Mouse (Mus musculus) CH12.LX (cell line): ENCODE measurements around the gene Lhx4. TPM values are rescaled to one million over a fixed set of nuclear protein-coding genes. Genes with fewer than 3 reads are reported as not detected.

Source experiments
- DNase-seq: peaks from one replicate; pipeline ENCODE4 v3.0.0-alpha.2; 2013; ENCODE audit errors: extremely low read depth
- H3K27ac ChIP-seq: 2 replicates; pipeline ENCODE4 v1.5.1; 2012; ENCODE audit warnings: low read depth, mild to moderate bottlenecking, control low read depth, moderate library complexity; ENCODE audit not compliant: insufficient read depth
- H3K27me3 ChIP-seq: replicated peaks from 2 replicates; pipeline ENCODE3; 2012; ENCODE audit warnings: inconsistent platforms
- H3K36me3 ChIP-seq, 2 experiments: replicated peaks in 1 of 2; 2 replicates each; pipeline versions ENCODE3 to v1.6.1; 2012; ENCODE audit warnings: inconsistent platforms in 1 of 2, low read length in 1 of 2, mild to moderate bottlenecking in 1 of 2, mixed read lengths in 1 of 2, moderate library complexity in 1 of 2; ENCODE audit not compliant: control insufficient read depth in 1 of 2, insufficient read depth in 1 of 2
- H3K4me1 ChIP-seq, 2 experiments: 2 replicates each; pipeline ENCODE4 v1.6.1; 2012; ENCODE audit warnings: inconsistent platforms in 1 of 2, moderate library complexity in 1 of 2; ENCODE audit not compliant: insufficient read depth in 2 of 2, control insufficient read depth in 1 of 2
- H3K4me2 ChIP-seq: 2 replicates; pipeline ENCODE4 v1.6.1; 2012; ENCODE audit warnings: low read depth, mild to moderate bottlenecking, control low read depth; ENCODE audit not compliant: poor library complexity, insufficient read depth, severe bottlenecking
- H3K4me3 ChIP-seq, 3 experiments: fragments of 150-350 bp in 1 of 3; sonication (generic) in 1 of 3; replicated peaks in 1 of 3; 2 replicates each; pipeline versions ENCODE3 to v1.5.1; 2011 to 2012; ENCODE audit warnings: low read depth in 2 of 3, low read length in 2 of 3, mild to moderate bottlenecking in 2 of 3, moderate library complexity in 2 of 3, control low read depth in 1 of 3, improper control_type of control experiment in 1 of 3, inconsistent platforms in 1 of 3, mixed read lengths in 1 of 3; ENCODE audit not compliant: poor library complexity in 1 of 3
- H3K79me2 ChIP-seq: replicated peaks from 2 replicates; pipeline ENCODE4 v1.6.1; 2012; ENCODE audit warnings: mild to moderate bottlenecking, moderate library complexity; ENCODE audit not compliant: control insufficient read depth, poor library complexity, insufficient read depth, severe bottlenecking; ENCODE audit errors: extremely low read depth
- H3K9ac ChIP-seq: 2 replicates; pipeline ENCODE4 v1.6.1; 2012; ENCODE audit warnings: low read depth, mild to moderate bottlenecking, control low read depth, moderate library complexity; ENCODE audit not compliant: insufficient read depth
- H3K9me3 ChIP-seq: replicated peaks from 2 replicates; pipeline ENCODE3; 2012; ENCODE audit warnings: low read length, inconsistent platforms, mixed read lengths
- BHLHE40 ChIP-seq: IDR thresholded peaks from 2 replicates; pipeline ENCODE4 v1.6.1; 2011; ENCODE audit warnings: mild to moderate bottlenecking, low read depth, low read length, improper control_type of control experiment
- CHD1 ChIP-seq: IDR thresholded peaks from 2 replicates; pipeline ENCODE4 v1.6.1; 2012; ENCODE audit warnings: low read depth, low read length, improper control_type of control experiment, inconsistent platforms
- CHD2 ChIP-seq: IDR thresholded peaks from 2 replicates; pipeline ENCODE4 v1.6.1; 2011; ENCODE audit warnings: low read length, improper control_type of control experiment
- E2F4 ChIP-seq: IDR thresholded peaks from 2 replicates; pipeline ENCODE4 v1.6.1; 2011; ENCODE audit warnings: low read depth, low read length, improper control_type of control experiment; ENCODE audit not compliant: insufficient replicate concordance
- ELF1 ChIP-seq: IDR thresholded peaks from 2 replicates; pipeline ENCODE4 v1.6.1; 2014; ENCODE audit warnings: low read depth, mild to moderate bottlenecking, inconsistent platforms, low read length, improper control_type of control experiment
- ETS1 ChIP-seq: conservative IDR thresholded peaks from 2 replicates; pipeline ENCODE4 v1.6.1; 2012; ENCODE audit warnings: low read depth, mild to moderate bottlenecking, inconsistent platforms, low read length, improper control_type of control experiment, moderate library complexity
- GABPA ChIP-seq: IDR thresholded peaks from 2 replicates; pipeline ENCODE4 v1.6.1; 2012; ENCODE audit warnings: low read depth, low read length, improper control_type of control experiment, inconsistent platforms; ENCODE audit not compliant: insufficient replicate concordance
- HCFC1 ChIP-seq: IDR thresholded peaks from 2 replicates; pipeline ENCODE4 v1.6.1; 2012; ENCODE audit warnings: low read depth, mild to moderate bottlenecking, inconsistent platforms, low read length, improper control_type of control experiment
- IRF4 ChIP-seq: IDR thresholded peaks from 2 replicates; pipeline ENCODE4 v1.6.1; 2014; ENCODE audit warnings: low read depth, mild to moderate bottlenecking, inconsistent platforms, low read length, improper control_type of control experiment
- JUND ChIP-seq: conservative IDR thresholded peaks from 2 replicates; pipeline ENCODE4 v1.6.1; 2011; ENCODE audit warnings: low read depth, low read length, improper control_type of control experiment
- MAFK ChIP-seq: IDR thresholded peaks from 2 replicates; pipeline ENCODE4 v1.6.1; 2011; ENCODE audit warnings: low read length, improper control_type of control experiment; ENCODE audit not compliant: insufficient replicate concordance
- MEF2A ChIP-seq: IDR thresholded peaks from 2 replicates; pipeline ENCODE4 v1.6.1; 2014; ENCODE audit warnings: low read depth, mild to moderate bottlenecking, inconsistent platforms, low read length, improper control_type of control experiment, borderline replicate concordance
- MXI1 ChIP-seq: IDR thresholded peaks from 2 replicates; pipeline ENCODE4 v1.6.1; 2011; ENCODE audit warnings: mild to moderate bottlenecking, low read depth, low read length, improper control_type of control experiment
- MYC ChIP-seq: IDR thresholded peaks from 2 replicates; pipeline ENCODE4 v1.6.1; 2011; ENCODE audit warnings: low read depth, mild to moderate bottlenecking, improper control_type of control experiment, low read length
- NELFE ChIP-seq: IDR thresholded peaks from 2 replicates; pipeline ENCODE4 v1.6.1; 2011; ENCODE audit warnings: low read depth, low read length, improper control_type of control experiment
- NRF1 ChIP-seq: IDR thresholded peaks from 2 replicates; pipeline ENCODE4 v1.6.1; 2014; ENCODE audit warnings: low read depth, mild to moderate bottlenecking, inconsistent platforms, low read length, improper control_type of control experiment, moderate library complexity
- POLR2A ChIP-seq: IDR thresholded peaks from 2 replicates; pipeline ENCODE4 v1.6.1; 2011; ENCODE audit warnings: low read depth, mild to moderate bottlenecking, improper control_type of control experiment, low read length
- RAD21 ChIP-seq: IDR thresholded peaks from 2 replicates; pipeline ENCODE4 v1.6.1; 2011; ENCODE audit warnings: low read depth, mild to moderate bottlenecking, low read length, improper control_type of control experiment, moderate library complexity
- RCOR1 ChIP-seq: conservative IDR thresholded peaks from 2 replicates; pipeline ENCODE4 v1.6.1; 2012; ENCODE audit warnings: low read depth, mild to moderate bottlenecking, inconsistent platforms, low read length, improper control_type of control experiment
- SMC3 ChIP-seq: IDR thresholded peaks from 2 replicates; pipeline ENCODE4 v1.6.1; 2011; ENCODE audit warnings: low read depth, low read length, improper control_type of control experiment
- TCF12 ChIP-seq: IDR thresholded peaks from 2 replicates; pipeline ENCODE4 v1.6.1; 2014; ENCODE audit warnings: low read depth, mild to moderate bottlenecking, inconsistent platforms, low read length, improper control_type of control experiment
- ZC3H11A ChIP-seq: IDR thresholded peaks from 2 replicates; pipeline ENCODE4 v1.6.1; 2012; ENCODE audit warnings: low read depth, mild to moderate bottlenecking, inconsistent platforms, low read length, improper control_type of control experiment
- ZKSCAN1 ChIP-seq: IDR thresholded peaks from 2 replicates; pipeline ENCODE4 v1.6.1; 2012; ENCODE audit warnings: low read depth, inconsistent platforms, low read length, improper control_type of control experiment, borderline replicate concordance
- ZMIZ1 ChIP-seq: IDR thresholded peaks from 2 replicates; pipeline ENCODE4 v1.6.1; 2012; ENCODE audit warnings: low read depth, mild to moderate bottlenecking, inconsistent platforms, low read length, improper control_type of control experiment
- ZNF384 ChIP-seq: IDR thresholded peaks from 2 replicates; pipeline ENCODE4 v1.6.1; 2012; ENCODE audit warnings: low read depth, low read length, improper control_type of control experiment, inconsistent platforms
- dilution Hi-C: fragments of 300-500 bp; cut with MboI; formaldehyde crosslinking; loops from 2 replicates; pipeline ENCODE4 v1.14.3; 2020; ENCODE audit warnings: low sequenced_read_pairs; ENCODE audit not compliant: extremely low pct_unique_long_range_greater_than_20kb, extremely low pct_ligation_motif_present
- in situ Hi-C: fragments of 300-500 bp; cut with MboI; formaldehyde crosslinking; loops from 3 replicates; pipeline ENCODE4 v1.14.3; 2019; ENCODE audit warnings: low sequenced_read_pairs, low pct_ligation_motif_present, low pct_unique_long_range_greater_than_20kb, mixed read lengths
- polyA plus RNA-seq: library from polyadenylated mRNA; unstranded; fragments of >175 nt; gene quantifications from 2 replicates; pipeline ENCODE4 v1.2.1, GENCODE M21; 2012; ENCODE audit warnings: low read depth; ENCODE audit not compliant: insufficient read length
- total RNA-seq, 2 experiments: library from RNA; depleted of rRNA; stranded (reverse); fragments of 300-350 nt in 1 of 2; fragments of >200 nt in 1 of 2; gene quantifications; 2 replicates each; pipeline ENCODE4 v1.2.3; 2012 to 2014

The Lhx4 gene
- total and polyA plus RNA-seq, 3 experiments: not detected

GRCm38 (mm10) chr1:155782382-155782781 lies 30.9 kb upstream of the Lhx4 start:
- H3K4me3 ChIP-seq: no peak overlapping the region
- in situ Hi-C loops: loop anchor here (10.0 kb wide), 1 partner anchor 208 kb away; no protein-coding TSS in a partner anchor
- no peaks in the 10 kb centered on the region for H3K79me2 ChIP-seq
- dilution Hi-C loops: no loop called here
- no peaks in the 10 kb centered on the region for H3K27me3 ChIP-seq
- TF ChIP-seq ELF1: peak; percentile 65
- 0 out of 2 replicates have a peak, but pooled peaks have one; percentile 27 for TF ChIP-seq BHLHE40
- TF ChIP-seq E2F4: no peak
- TF ChIP-seq GABPA: no peak
- no peak for TF ChIP-seq MXI1
- TF ChIP-seq NRF1: no peak
- TF ChIP-seq IRF4: no peak
- no peak for TF ChIP-seq NELFE
- TF ChIP-seq MAFK: no peak
- no peak for TF ChIP-seq SMC3
- TF ChIP-seq ZKSCAN1: no peak
- no peak for TF ChIP-seq RAD21
- TF ChIP-seq CHD2: no peak
- no peak for TF ChIP-seq HCFC1
- TF ChIP-seq POLR2A: no peak
- no peak for TF ChIP-seq RCOR1
- TF ChIP-seq TCF12: no peak
- TF ChIP-seq ZNF384: no peak
- peak; percentile 61 for TF ChIP-seq ETS1
- no peak for TF ChIP-seq MEF2A
- no peak for TF ChIP-seq CHD1
- no peak for TF ChIP-seq MYC
- no peak for TF ChIP-seq ZC3H11A
- no peak for TF ChIP-seq JUND
- TF ChIP-seq ZMIZ1: no peak
- H3K27ac ChIP-seq: no peak overlapping the region; the same call in 1 of the 2 replicates
- no peaks in the 10 kb centered on the region for H3K9me3 ChIP-seq
- no peak overlapping the region for H3K4me2 ChIP-seq
- no peak overlapping the region for H3K9ac ChIP-seq
- peak; percentile 68 for DNase-seq
- H3K36me3 ChIP-seq: peaks cover 8 to 68% of the 10 kb centered on the region in 2 experiments
- H3K4me1 ChIP-seq: peaks cover 3 to 30% of the 10 kb centered on the region in 2 experiments; a peak in 3 of 4 replicates
